Mouse (Mus musculus): Measurements from ENCODE around the gene Gmnc. TPM values are rescaled to one million over a fixed set of nuclear protein-coding genes. Genes with fewer than 3 reads are reported as not detected.

Gmnc gene
- polyA plus RNA-seq, 1 experiment from 2014 or later, result 0.06 TPM

DNA sequence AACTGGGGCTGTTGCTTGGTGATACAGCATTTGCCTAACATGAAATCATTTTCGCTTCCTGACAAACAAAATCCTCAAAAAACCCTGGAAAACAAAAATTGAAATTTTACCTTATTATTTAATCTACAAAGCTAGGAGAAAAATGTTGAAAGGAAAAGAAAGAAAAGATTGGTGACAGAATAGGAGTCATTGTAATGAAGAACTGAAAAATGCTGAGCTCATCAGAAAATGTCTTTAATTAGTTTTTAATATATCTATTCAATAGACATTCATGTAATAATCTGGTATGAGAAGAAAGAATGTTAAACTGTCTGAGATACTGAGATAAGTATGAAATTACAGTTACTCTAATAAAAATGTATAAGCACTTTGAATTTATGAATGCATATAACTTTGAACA lies 3.3 kb downstream of the Gmnc start:
- WGBS, result 82% methylated on average over 1 of the region's 1 CpGs
- no peak overlapping the region for H3K4me2 ChIP-seq (replicated peaks; ENCODE audit: low read depth, low read length)
- no peaks in the 10 kb centered on the region for H3K36me3 ChIP-seq (ENCODE audit: control insufficient read depth, insufficient read depth, low read length)
- no peaks in the 10 kb centered on the region for H3K9me3 ChIP-seq (ENCODE audit: control insufficient read depth, low read depth, low read length)
- H3K27ac ChIP-seq (ENCODE audit: low read length), result no peak overlapping the region
- no peak for ATAC-seq (ENCODE audit: insufficient number of reproducible peaks, insufficient read depth, low FRiP score, low read depth)
- no peak overlapping the region for H3K4me3 ChIP-seq (ENCODE audit: low read depth, low read length)
- no peak overlapping the region for H3K9ac ChIP-seq (replicated peaks; ENCODE audit: low read depth, low read length)
- no peaks in the 10 kb centered on the region for H3K27me3 ChIP-seq (ENCODE audit: control insufficient read depth, insufficient read depth, low read length)
- H3K4me1 ChIP-seq (ENCODE audit: control insufficient read depth, insufficient read depth, low read length), result no peaks in the 10 kb centered on the region

DNA sequence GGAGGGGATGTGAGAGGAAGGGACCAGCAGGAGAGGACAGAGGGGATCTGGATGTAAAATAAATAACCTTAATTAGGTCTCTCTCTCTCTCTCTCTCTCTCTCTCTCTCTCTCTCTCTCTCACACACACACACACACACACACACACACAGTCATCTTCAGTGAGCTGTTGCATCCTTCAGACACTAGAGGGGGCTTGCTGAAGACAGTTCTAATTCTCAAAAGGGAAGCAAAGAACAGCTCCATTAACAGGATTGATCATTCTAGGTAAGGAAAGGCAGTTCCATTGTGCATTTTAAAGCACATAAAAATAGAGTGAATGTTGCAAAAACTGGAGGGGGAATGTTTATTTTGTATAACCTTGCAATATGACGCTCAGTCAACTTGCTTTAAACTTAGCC lies 5.7 kb downstream of the Gmnc start:
- H3K9me3 ChIP-seq (ENCODE audit: control insufficient read depth, low read depth, low read length), result no peaks in the 10 kb centered on the region
- H3K4me3 ChIP-seq (ENCODE audit: low read depth, low read length), result no peak overlapping the region
- WGBS, result 89% methylated on average over 1 of the region's 1 CpGs
- no peaks in the 10 kb centered on the region for H3K27me3 ChIP-seq (ENCODE audit: control insufficient read depth, insufficient read depth, low read length)
- no peak overlapping the region for H3K27ac ChIP-seq (ENCODE audit: low read length)
- H3K4me1 ChIP-seq (ENCODE audit: control insufficient read depth, insufficient read depth, low read length), result no peaks in the 10 kb centered on the region
- H3K36me3 ChIP-seq (ENCODE audit: control insufficient read depth, insufficient read depth, low read length), result no peaks in the 10 kb centered on the region
- ATAC-seq (ENCODE audit: insufficient number of reproducible peaks, insufficient read depth, low FRiP score, low read depth), result no peak
- no peak overlapping the region for H3K4me2 ChIP-seq (replicated peaks; ENCODE audit: low read depth, low read length)
- no peak overlapping the region for H3K9ac ChIP-seq (replicated peaks; ENCODE audit: low read depth, low read length)

DNA sequence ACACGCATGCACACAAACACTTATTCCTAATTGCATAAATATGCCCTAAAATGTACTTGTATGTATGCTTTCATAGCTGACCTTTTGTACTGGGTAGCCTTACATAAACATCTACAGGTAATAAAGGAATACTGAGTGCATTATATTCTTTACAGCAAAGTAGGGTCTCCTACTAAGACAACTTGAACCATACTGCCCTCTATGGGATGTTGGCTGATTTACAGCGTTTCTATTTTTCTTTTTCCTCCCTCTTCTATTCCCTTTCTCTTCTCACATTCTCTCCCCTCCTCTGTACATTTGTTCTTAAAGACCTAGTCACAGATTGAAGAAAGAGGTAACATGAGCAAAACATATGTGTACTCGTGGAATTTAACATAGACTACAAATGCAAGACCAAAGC lies 9.3 kb downstream of the Gmnc start:
- no peak for ATAC-seq (ENCODE audit: insufficient number of reproducible peaks, insufficient read depth, low FRiP score, low read depth)
- H3K36me3 ChIP-seq (ENCODE audit: control insufficient read depth, insufficient read depth, low read length), result no peaks in the 10 kb centered on the region
- H3K27ac ChIP-seq (ENCODE audit: low read length), result no peak overlapping the region
- H3K9me3 ChIP-seq (ENCODE audit: control insufficient read depth, low read depth, low read length), result no peaks in the 10 kb centered on the region
- H3K4me1 ChIP-seq (ENCODE audit: control insufficient read depth, insufficient read depth, low read length), result no peaks in the 10 kb centered on the region
- H3K4me2 ChIP-seq (replicated peaks; ENCODE audit: low read depth, low read length), result no peak overlapping the region
- no peak overlapping the region for H3K4me3 ChIP-seq (ENCODE audit: low read depth, low read length)
- no peak overlapping the region for H3K9ac ChIP-seq (replicated peaks; ENCODE audit: low read depth, low read length)
- H3K27me3 ChIP-seq (ENCODE audit: control insufficient read depth, insufficient read depth, low read length), result no peaks in the 10 kb centered on the region
- WGBS, result 34% methylated on average over 3 of the region's 3 CpGs

DNA sequence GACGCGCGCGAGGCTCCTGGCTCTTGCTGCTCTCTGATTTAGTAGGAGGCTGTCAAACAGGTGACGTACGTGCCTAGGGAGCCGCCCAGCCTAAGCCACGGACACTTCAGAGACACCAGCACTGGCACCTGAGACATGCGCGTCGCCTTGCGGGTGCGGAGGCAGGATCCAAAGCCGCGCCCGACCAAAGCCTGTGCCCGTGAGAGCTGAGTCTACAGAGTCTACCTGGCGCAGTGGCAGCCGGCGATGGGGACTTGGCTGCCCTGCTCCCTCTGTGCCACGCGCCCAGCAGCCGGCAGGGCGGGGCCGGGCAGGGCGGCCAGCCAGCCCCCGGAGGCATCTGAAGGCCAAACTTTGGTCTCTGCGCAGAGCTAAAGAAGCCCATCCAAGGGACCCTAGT lies 23.5 kb downstream of the Gmnc start:
- H3K9ac ChIP-seq (replicated peaks; ENCODE audit: low read depth, low read length), result no peak overlapping the region

DNA sequence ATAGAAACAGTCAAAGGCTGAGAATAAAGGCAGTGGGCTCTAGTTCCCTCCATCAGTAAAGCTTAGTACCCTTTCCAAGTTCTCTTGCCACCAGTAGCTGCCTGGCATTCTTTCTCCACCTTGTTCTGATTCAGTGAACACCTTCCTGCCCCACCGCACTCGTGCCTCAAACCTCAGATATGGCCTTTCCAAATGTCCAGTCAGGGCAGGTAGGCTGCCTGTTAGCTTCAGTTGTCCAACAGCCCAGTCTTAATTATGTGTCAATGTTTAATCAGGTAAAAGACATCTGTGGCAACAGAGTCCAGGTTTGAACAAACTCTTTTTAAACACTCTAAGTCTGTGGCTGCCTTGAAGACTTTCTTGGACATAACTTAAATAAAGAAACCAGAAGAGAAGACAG lies 24.6 kb downstream of the Gmnc start:
- no peak overlapping the region for H3K4me2 ChIP-seq (replicated peaks; ENCODE audit: low read depth, low read length)
- no peaks in the 10 kb centered on the region for H3K36me3 ChIP-seq (ENCODE audit: control insufficient read depth, insufficient read depth, low read length)
- no peak overlapping the region for H3K27ac ChIP-seq (ENCODE audit: low read length)
- 74% methylated on average over 2 of the region's 2 CpGs for WGBS
- H3K4me1 ChIP-seq (ENCODE audit: control insufficient read depth, insufficient read depth, low read length), result no peaks in the 10 kb centered on the region
- H3K9ac ChIP-seq (replicated peaks; ENCODE audit: low read depth, low read length), result no peak overlapping the region
- H3K9me3 ChIP-seq (ENCODE audit: control insufficient read depth, low read depth, low read length), result no peaks in the 10 kb centered on the region
- peaks cover 6% of the 10 kb centered on the region; the same call in 1 of the 2 replicates for H3K27me3 ChIP-seq (ENCODE audit: control insufficient read depth, insufficient read depth, low read length)
- no peak overlapping the region for H3K4me3 ChIP-seq (ENCODE audit: low read depth, low read length)
- ATAC-seq (ENCODE audit: insufficient number of reproducible peaks, insufficient read depth, low FRiP score, low read depth), result no peak

More for the DNA sequence above, 23.5 kb downstream of the Gmnc start:
- peak; percentile 49; the same call in 1 of the 2 replicates for ATAC-seq (ENCODE audit: insufficient number of reproducible peaks, insufficient read depth, low FRiP score, low read depth)
- Histone ChIP-seq H3K4me3 (ENCODE audit: low read depth, low read length) (peak overlapping the region; percentile 25), H3K9me3 (ENCODE audit: control insufficient read depth, low read depth, low read length) (no peaks in the 10 kb centered on the region), H3K36me3 (ENCODE audit: control insufficient read depth, insufficient read depth, low read length) (no peaks in the 10 kb centered on the region), H3K4me1 (ENCODE audit: control insufficient read depth, insufficient read depth, low read length) (no peaks in the 10 kb centered on the region), H3K4me2 (replicated peaks; ENCODE audit: low read depth, low read length) (peak overlapping the region; percentile 50), H3K27me3 (ENCODE audit: control insufficient read depth, insufficient read depth, low read length) (peaks cover 6% of the 10 kb centered on the region; the same call in 1 of the 2 replicates), H3K27ac (ENCODE audit: low read length) (no peak overlapping the region)
- WGBS, result under 1% methylated on average over 27 of the region's 28 CpGs

DNA sequence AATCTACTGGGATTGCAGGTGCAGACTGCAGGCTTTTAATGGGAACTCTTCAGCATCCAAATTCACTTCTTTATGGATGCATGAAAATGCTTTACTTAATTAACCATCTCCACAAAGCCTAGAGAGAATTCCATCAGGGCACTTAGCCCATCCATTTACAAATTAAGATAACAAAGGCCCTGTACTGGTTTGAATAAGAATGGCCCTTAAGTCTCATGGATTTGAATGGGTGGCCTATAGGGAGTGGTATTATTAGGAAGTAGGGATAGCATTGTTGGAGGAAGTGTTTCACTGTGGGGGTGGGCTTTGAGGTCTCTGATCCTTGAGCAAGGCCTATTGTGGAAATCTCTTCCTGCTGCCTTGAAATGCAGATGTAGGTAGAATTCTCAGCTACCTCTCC lies 29.5 kb downstream of the Gmnc start:
- Histone ChIP-seq H3K4me3 (ENCODE audit: low read depth, low read length) (no peak overlapping the region), H3K27ac (ENCODE audit: low read length) (no peak overlapping the region), H3K9ac (replicated peaks; ENCODE audit: low read depth, low read length) (no peak overlapping the region), H3K9me3 (ENCODE audit: control insufficient read depth, low read depth, low read length) (no peaks in the 10 kb centered on the region), H3K27me3 (ENCODE audit: control insufficient read depth, insufficient read depth, low read length) (no peaks in the 10 kb centered on the region), H3K4me2 (replicated peaks; ENCODE audit: low read depth, low read length) (no peak overlapping the region), H3K4me1 (ENCODE audit: control insufficient read depth, insufficient read depth, low read length) (no peaks in the 10 kb centered on the region), H3K36me3 (ENCODE audit: control insufficient read depth, insufficient read depth, low read length) (no peaks in the 10 kb centered on the region)
- ATAC-seq (ENCODE audit: insufficient number of reproducible peaks, insufficient read depth, low FRiP score, low read depth), result no peak

DNA sequence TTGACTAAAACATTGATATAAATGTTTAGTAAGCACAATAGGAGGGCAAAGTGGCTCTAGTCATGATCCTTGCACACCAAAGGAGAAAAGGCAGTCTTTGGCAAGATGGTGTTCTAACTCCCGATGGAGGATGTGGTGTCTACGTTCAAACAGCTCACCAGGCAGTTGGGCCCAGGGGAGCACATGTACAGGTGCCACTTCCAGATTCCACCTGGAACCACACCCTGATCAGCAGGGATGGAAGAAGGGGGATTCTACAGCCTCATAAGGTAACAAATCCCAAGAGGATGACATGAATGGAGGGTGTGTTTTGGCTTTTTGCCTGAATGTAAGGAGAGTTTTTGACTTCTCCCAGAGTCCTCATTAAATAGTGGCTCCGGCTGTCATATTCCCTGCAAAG lies 39.9 kb downstream of the Gmnc start:
- Histone ChIP-seq H3K4me3 (ENCODE audit: low read depth, low read length) (no peak overlapping the region), H3K9ac (replicated peaks; ENCODE audit: low read depth, low read length) (no peak overlapping the region), H3K4me1 (ENCODE audit: control insufficient read depth, insufficient read depth, low read length) (no peaks in the 10 kb centered on the region), H3K9me3 (ENCODE audit: control insufficient read depth, low read depth, low read length) (no peaks in the 10 kb centered on the region), H3K4me2 (replicated peaks; ENCODE audit: low read depth, low read length) (no peak overlapping the region), H3K36me3 (ENCODE audit: control insufficient read depth, insufficient read depth, low read length) (no peaks in the 10 kb centered on the region), H3K27me3 (ENCODE audit: control insufficient read depth, insufficient read depth, low read length) (no peaks in the 10 kb centered on the region), H3K27ac (ENCODE audit: low read length) (no peak overlapping the region)
- 79% methylated on average over 3 of the region's 3 CpGs for WGBS
- ATAC-seq (ENCODE audit: insufficient number of reproducible peaks, insufficient read depth, low FRiP score, low read depth), result no peak

DNA sequence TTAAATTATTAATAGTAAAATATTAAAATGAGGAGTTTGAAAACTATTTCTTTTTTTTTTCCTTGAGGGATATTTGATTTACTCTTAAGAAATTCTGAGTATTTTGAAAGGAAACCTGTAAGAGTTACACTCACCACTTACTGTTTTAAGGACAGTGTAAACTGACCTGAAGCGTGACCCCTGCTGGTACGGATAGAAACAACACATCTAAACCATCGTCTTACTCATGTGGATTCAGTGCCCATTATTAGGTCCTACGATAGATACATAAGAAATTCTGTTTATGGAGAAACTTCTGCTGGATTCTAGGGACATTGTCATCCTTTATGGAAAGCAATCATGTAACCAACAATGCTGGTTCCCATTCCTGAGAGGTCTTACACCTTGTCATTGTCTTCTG lies 41.2 kb downstream of the Gmnc start:
- Histone ChIP-seq H3K4me3 (ENCODE audit: low read depth, low read length) (no peak overlapping the region), H3K27me3 (ENCODE audit: control insufficient read depth, insufficient read depth, low read length) (no peaks in the 10 kb centered on the region), H3K9me3 (ENCODE audit: control insufficient read depth, low read depth, low read length) (no peaks in the 10 kb centered on the region), H3K9ac (replicated peaks; ENCODE audit: low read depth, low read length) (no peak overlapping the region), H3K4me2 (replicated peaks; ENCODE audit: low read depth, low read length) (no peak overlapping the region), H3K27ac (ENCODE audit: low read length) (no peak overlapping the region), H3K4me1 (ENCODE audit: control insufficient read depth, insufficient read depth, low read length) (no peaks in the 10 kb centered on the region), H3K36me3 (ENCODE audit: control insufficient read depth, insufficient read depth, low read length) (no peaks in the 10 kb centered on the region)
- no peak for ATAC-seq (ENCODE audit: insufficient number of reproducible peaks, insufficient read depth, low FRiP score, low read depth)
- WGBS, result 37% methylated on average over 4 of the region's 4 CpGs

DNA sequence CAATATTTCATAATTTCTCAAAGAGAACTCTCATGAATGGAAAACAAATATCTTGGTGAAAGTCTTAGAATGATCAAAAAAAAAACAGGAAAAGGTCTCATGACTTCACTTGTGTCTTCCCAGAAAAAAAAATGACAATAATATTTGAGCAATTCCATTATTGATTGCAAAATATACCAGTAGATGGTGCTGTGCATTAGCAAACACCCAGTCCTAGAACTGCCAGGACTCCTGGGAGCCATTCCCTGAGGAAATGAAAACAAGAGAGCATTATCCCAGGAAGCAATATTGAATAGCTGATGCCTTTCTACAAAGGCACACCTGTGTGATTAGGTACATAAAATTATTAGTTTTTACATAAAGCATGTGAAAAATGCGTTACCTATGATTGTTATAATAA lies 87.5 kb downstream of the Gmnc start:
- no peak for ATAC-seq (ENCODE audit: insufficient number of reproducible peaks, insufficient read depth, low FRiP score, low read depth)
- no peak overlapping the region for H3K9ac ChIP-seq (replicated peaks; ENCODE audit: low read depth, low read length)
- H3K4me1 ChIP-seq (ENCODE audit: control insufficient read depth, insufficient read depth, low read length), result no peaks in the 10 kb centered on the region
- no peak overlapping the region for H3K4me3 ChIP-seq (ENCODE audit: low read depth, low read length)
- H3K27me3 ChIP-seq (ENCODE audit: control insufficient read depth, insufficient read depth, low read length), result no peaks in the 10 kb centered on the region
- H3K36me3 ChIP-seq (ENCODE audit: control insufficient read depth, insufficient read depth, low read length), result no peaks in the 10 kb centered on the region
- H3K9me3 ChIP-seq (ENCODE audit: control insufficient read depth, low read depth, low read length), result no peaks in the 10 kb centered on the region
- no peak overlapping the region for H3K4me2 ChIP-seq (replicated peaks; ENCODE audit: low read depth, low read length)
- WGBS, result 89% methylated on average over 1 of the region's 1 CpGs
- H3K27ac ChIP-seq (ENCODE audit: low read length), result no peak overlapping the region
